Mouse (Mus musculus) heart, postnatal 4 days (tissue): ENCODE results near the gene Ltb. TPM values are rescaled to one million over a fixed set of nuclear protein-coding genes. Genes with fewer than 3 reads are reported as not detected.

ENCODE experiments used
- DNase-seq: peaks from one replicate; pipeline ENCODE4 v3.0.0; 2021
- total RNA-seq, 2 experiments: library from RNA; stranded (reverse); gene quantifications; 2 replicates each; pipeline ENCODE4 v1.2.3; 2021

The Ltb gene
- total RNA-seq, 2 experiments from 2014 or later, result 0.81 to 1.0 TPM

GRCm38 (mm10) chr17:35194844-35195630, 798 bp downstream of the Ltb start:
- no peak for DNase-seq

DNA sequence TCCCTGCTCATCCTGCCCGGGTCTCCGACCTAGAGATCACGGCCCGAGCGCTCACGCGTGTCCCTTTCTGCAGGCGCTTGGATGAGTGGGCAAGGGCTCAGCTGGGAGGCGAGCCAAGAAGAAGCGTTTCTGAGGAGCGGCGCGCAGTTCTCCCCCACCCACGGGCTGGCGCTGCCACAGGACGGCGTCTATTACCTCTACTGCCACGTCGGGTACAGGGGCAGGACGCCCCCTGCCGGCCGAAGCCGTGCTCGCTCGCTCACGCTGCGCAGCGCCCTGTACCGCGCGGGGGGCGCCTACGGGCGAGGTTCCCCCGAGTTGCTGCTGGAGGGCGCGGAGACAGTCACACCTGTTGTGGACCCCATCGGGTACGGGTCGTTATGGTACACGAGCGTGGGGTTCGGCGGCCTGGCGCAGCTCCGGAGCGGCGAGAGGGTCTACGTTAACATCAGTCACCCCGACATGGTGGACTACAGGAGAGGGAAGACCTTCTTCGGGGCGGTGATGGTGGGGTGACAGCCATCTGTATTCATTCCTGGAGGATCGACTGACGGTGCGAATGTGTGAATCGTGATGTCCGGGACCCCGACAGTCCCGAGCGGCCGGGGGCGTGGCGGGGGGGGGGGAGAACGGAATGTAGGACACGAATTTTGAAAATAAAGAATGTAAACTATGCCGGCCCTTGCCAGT, 1.5 kb downstream of the Ltb start:
- peak; percentile 86 for DNase-seq

- DNase-seq, result no peak
Measured at GRCm38 (mm10) chr17:35196321-35196641, 2.0 kb downstream of the Ltb start.

DNA sequence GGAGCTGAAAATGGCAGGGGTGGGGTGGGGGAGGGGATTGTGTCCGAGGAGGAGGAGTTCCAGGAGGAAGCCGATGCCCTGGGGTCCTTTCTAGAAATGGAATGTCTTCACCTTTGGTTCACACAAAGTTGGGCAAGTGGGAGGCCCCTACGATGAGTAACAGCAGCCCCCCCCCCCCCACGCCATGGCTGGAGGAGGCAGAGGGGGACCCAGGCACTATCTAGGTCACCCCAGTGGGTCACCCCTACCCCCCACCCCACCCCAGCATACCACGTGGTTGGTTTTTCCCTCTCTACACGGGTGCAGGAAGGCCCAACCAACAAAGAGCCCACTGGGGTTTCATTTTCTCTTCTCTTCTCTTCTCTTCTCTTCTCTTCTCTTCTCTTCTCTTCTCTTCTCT, 2.9 kb downstream of the Ltb start:
- no peak for DNase-seq

GRCm38 (mm10) chr17:35198029-35198428, 3.8 kb downstream of the Ltb start:
- DNase-seq, result no peak

DNA sequence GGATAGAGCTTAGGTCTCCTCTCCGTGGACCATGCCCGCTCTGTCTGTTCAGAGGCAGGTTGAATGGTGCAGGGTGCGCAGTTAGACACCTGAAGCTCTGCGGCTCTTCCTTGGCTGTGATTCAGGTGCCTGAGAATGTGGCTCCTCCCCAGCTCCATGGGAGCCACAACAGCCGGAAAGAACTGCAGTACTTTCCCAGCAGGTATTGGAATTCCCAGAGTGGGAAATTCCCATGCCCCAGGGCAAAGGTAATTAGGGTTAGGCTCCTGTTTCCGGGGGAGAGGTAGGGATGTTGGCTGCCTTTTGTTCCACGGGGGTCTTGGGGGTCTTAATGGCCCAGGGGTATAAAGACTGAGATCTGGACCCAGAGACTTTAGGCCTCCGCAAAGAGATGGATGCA, 4.7 kb downstream of the Ltb start:
- no peak for DNase-seq

DNA sequence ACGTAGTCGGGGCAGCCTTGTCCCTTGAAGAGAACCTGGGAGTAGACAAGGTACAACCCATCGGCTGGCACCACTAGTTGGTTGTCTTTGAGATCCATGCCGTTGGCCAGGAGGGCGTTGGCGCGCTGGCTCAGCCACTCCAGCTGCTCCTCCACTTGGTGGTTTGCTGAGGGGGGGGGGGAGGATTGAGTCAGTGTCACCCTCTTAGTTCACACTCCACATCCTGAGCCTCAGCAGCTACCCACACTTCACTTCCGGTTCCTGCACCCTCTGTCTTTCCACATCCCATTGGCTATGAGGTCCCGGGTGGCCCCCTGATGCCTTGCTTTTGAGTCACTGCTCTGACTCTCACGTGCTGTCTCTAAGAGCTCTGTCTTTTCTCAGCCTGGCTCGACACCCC, 6.2 kb downstream of the Ltb start:
- no peak for DNase-seq

GRCm38 (mm10) chr17:35201128-35201527, 6.9 kb downstream of the Ltb start:
- DNase-seq, result no peak

DNA sequence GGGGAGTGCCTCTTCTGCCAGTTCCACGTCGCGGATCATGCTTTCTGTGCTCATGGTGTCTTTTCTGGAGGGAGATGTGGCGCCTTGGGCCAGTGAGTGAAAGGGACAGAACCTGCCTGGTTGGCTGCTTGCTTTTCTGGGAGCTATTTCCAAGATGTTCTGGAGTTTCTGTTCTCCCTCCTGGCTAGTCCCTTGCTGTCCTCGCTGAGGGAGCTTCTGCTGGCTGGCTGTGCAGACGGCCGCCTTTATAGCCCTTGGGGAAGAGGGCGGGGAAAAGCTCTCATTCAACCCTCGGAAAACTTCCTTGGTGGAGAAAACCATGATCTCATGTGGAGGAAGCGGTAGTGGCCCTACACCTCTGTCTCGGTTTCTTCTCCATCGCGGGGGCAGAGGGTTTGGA, 7.5 kb downstream of the Ltb start, which contains the start of gene Tnf:
Gene Tnf, minus strand, starts transcription at position 221 of the 400 bp plus-strand sequence.
- DNase-seq, result peak; percentile 74

- no peak for DNase-seq
Measured at GRCm38 (mm10) chr17:35202442-35202841, 8.2 kb downstream of the Ltb start.

- DNase-seq, result no peak
Measured at GRCm38 (mm10) chr17:35204494-35205379, 10.5 kb downstream of the Ltb start, which contains the start of gene Lta. TSS of gene Lta (minus strand) at chr17:35205351.

DNA sequence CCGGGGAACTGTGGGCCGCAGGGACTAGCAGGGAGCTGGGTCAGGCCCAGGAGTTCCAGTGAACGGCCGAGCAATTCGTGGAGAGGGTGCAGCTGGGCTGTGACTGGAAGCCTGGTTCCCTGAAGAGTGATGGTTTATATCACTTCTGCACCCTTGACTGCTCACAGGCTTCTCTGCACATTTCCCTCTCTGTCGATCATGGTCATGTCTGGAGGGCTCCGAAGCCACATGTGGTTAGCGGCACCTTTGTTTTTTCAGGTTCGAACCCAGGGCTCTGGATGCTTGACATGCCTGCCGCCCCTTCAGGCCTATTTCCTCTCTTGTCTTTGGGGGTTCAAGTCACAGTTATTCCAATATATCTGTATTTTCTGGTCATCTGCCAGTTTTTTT, 11.1 kb downstream of the Ltb start:
- DNase-seq, result no peak

DNA sequence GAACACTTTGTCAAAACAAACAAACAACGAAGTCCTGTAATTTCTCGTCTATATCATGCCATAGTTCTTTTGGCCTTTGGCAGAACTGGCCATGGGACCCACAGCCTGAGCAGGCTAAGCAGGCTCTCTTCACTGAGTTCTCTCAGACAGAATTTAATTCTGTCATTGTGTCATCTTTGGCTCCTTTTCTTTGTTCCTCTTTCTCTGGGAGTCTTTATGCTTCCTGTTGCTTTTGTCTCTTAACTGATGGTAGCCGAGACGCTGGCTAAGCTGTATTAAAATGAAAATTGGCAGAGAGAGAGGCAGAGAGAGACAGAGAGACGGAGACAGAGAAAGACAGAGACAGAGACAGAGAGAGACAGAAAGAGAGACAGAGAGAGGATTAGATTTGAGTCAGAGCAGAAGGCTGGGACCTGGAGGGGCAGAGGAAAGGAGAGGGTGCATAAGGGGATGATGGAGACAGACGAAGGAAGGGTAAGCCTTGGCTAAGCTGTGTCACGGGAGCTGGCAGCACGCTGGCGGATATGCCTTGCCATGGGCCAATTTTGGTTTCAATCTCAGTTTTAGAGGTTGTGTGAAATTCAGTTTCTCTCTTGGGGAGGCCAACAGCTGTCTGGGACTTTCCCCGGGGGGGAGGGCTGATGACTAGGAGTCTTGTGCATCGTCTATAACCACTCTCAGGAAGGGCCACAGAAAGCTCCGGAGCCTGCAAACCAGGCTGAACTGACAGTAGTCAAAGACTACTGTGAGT, 15.7 kb downstream of the Ltb start:
- no peak for DNase-seq

GRCm38 (mm10) chr17:35210593-35210992, 16.4 kb downstream of the Ltb start:
- no peak for DNase-seq

DNA sequence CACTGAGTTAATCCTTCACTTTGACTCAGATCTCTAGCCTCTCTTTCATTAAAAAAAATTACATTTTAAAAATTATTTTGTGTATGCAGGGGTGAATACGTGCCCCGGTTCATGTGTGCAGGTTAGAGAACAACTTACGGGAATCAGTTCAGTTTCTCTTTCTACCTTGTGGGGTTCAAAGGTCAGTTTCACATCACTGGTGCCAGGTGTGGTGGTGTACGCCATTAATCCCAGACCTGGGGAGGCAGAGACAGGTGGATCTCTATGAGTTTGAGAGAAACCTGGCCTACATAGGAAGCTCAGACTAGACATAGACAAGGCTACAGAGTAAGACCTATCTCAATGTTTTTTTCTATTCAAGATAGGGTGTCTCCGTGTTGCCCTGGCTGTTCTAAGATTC, 18.8 kb downstream of the Ltb start:
- DNase-seq, result no peak

DNA sequence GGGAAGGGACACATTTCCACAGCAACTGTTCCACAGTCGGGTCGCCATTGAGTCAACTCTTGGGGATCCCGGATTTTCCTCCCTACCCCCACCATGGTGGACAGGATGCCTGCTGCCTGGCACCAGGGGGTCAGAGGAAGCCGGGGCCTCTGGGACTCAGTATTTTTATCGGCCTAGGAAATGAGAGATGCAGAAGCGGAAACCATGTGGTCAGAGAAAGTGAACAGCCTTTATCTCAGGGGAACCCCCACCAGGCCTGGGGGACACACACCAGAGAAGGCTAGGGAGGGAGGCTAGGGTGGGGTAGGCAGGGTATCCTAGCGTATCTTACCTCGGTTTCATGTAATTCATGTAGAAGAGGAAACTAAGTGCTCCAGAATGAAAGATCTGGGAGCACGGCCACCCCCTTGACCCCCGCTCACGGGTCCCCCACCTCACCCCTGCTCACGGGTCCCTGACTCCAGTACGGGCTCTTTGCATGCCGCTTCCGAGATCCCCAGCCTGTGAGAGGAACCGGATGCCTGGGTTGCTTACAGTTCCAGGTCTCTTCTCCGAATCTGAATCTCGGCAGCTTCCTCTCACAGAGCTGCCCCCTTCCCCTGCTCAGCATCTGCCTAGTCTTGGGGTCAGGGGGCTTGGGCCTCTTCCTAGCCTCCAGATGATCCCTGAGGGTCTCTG, 24.4 kb downstream of the Ltb start:
- DNase-seq, result peak; percentile 56

DNA sequence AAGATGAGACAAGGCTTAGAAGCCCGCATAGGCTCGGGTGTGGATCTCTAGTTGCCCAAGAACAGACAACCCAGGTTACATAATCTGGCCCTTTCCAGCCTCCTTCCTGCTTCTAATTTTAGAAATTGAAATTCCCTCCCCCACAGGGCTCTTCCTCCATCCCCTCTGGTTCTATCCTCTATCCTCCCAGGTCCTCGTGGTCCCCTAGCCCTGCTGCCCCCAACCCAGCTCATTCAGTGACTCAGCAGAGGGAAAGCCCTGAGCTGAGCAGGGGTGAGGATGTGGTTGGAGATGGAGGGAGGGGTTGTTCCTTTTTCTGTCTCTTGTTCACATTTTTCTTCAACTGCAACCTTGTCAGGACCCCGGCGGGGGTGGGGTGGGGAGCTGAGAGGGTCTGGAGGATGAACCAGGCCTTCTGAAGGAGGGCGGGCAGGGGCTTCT, 25.4 kb downstream of the Ltb start:
- no peak for DNase-seq

DNA sequence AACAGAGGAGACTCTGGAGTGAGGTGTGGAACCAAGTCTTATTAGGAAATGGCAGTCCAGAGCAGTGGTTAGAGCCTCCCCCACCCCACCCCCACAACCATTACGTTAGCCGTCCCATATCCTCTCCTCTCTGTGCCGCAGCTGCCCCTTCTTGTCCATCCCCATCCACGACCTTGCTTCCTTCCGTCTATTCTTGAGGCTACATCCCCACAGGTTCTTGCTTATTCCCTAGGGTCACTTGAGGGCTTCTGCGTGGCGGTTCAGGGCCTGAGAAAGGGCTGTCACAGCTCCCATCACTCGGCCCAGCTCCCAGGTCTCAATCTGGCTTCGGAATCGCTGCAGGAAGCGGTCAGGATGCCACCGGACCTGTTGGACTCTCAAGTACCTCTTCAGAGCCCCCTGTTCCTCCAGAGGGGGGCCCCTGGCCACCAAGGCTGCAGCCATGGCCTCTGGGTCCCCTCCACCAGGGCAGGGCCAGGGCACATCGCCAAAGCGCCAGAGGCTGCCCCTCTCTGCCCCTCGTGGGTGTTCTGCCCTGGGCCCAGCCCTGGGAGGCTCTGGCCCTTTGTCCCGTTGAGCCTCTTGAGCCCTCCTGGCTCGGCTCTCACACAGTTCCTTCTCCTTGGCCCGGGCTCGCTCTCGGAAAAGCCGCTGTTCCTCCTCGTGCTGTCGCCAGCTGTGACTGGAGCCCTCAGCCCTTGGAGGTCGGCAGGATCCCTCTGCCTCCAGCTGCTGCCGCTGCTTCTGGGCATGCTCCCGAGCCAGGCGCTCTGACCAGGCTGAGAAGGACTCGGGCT, 26.1 kb downstream of the Ltb start, which contains the start of gene Gm16181:
Gene Gm16181, plus strand, starts transcription at position 679 of the 797 bp plus-strand sequence.
- peak; percentile 68 for DNase-seq

DNA sequence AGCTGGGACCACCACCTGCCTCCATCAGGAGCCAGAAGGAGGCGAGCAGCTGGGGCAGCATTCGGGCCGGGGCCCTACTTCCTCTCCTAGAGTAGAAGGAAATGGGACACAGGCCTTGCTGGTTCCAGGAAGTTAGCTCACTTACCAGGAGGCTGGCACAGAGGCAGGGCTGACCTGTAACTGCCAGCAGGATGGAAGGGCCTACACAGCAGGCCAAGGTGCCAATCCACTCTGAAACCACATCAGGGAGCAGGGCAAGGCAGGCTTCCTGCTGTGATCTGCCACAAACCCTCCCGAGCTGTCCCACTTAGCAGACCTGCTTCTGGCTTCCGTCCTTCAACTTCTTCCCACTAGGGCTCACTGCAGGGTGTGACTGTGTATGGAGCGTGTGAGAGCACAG, 28.1 kb downstream of the Ltb start:
- DNase-seq, result no peak

GRCm38 (mm10) chr17:35224641-35225040, 30.4 kb downstream of the Ltb start:
- DNase-seq, result no peak

DNA sequence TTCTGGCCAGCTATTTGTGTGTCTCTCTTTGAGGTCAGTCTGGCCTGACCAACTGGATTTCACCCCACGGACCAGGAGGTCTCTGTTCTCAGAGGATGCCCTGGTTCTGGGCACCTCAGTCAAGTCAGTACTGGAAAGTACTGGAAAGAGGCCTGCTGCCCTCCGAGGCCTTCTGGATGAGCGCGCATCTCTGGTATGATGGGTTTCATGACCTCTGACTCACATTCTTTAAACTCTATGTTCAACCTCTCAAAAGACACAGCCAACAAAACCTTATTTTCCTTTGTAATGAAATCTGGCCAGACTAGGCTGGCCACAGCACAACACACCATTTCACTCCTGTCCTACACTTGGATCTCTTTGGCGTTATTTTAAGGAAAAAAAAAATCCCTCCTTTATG, 31.2 kb downstream of the Ltb start:
- DNase-seq, result no peak
